Mouse (Mus musculus): Measurements from ENCODE around the gene Smyd3.

DNA sequence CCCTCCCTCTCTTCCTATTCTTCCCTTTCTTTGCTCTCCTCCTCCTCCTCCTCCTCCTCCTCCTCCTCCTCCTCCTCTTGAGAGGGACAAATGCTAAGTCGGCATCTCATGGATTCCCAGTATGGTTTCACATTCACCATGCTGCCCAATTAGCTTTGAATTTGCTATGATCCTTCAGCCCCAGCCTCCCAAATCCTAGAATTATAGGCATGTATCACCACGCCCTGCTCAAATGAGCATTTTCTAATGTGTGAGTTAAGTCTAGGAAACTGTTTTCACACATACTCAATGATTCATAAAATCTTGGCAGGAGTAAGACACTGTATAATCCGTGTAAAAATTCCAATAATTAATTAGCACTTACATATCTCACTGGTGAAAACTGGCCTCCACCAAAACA, 337.3 kb downstream of the Smyd3 start:
- no peak for TF ChIP-seq CTCF (IDR thresholded peaks at IDR 0.05; ENCODE audit: low read depth, low read length)
- no peak for TF ChIP-seq TAL1 (conservative IDR thresholded peaks at IDR 0.05; ENCODE audit: low read depth, low read length)
- TF ChIP-seq GATA1 (IDR thresholded peaks at IDR 0.05; ENCODE audit: borderline replicate concordance, low read length) = no peak

Data from G1E (cell line).